Mouse (Mus musculus): ENCODE results near the gene Naif1. TPM values are rescaled to one million over a fixed set of nuclear protein-coding genes. Genes with fewer than 3 reads are reported as not detected.

Gene Naif1
- total RNA-seq (2023) = 1 to 10 TPM; 6.8 to 9.2 TPM

GRCm38 (mm10) chr2:32449761-32450754, at the start of gene Naif1:
Gene Naif1 (plus strand): TSS chr2:32450457.

GRCm38 (mm10) chr2:32450881-32451844, 906 bp downstream of the Naif1 start, which contains the start of gene Slc25a25:
Gene Slc25a25 (minus strand): TSS chr2:32451445.

Other genes with a start within 250 kb of the Naif1 start
- 10 to 100 TPM; 12.7 to 14.4 TPM for gene Pomt1, start 213.9 kb upstream of the Naif1 start, total RNA-seq (2023)
- 10 to 100 TPM; 44.1 to 49.4 TPM for gene Uck1, start 190.3 kb upstream of the Naif1 start, total RNA-seq (2023)
- gene Golga2, start 163.1 kb upstream of the Naif1 start, total RNA-seq (2023) = 10 to 100 TPM; 47.1 to 53.2 TPM
- 10 to 100 TPM; 72.0 to 75.6 TPM for gene Swi5, start 162.4 kb upstream of the Naif1 start, total RNA-seq (2023)
- gene Ciz1, start 98.1 kb upstream of the Naif1 start, total RNA-seq (2023) = 100 to 1,000 TPM in 1 of 2 experiments, 10 to 100 TPM in 1; 97.5 to 110 TPM
- under 1 TPM; 0.55 to 0.79 TPM for gene Dnm1, start 97.1 kb upstream of the Naif1 start, total RNA-seq (2023)
- gene 1110008P14Rik, start 68.5 kb upstream of the Naif1 start, total RNA-seq (2023) = 10 to 100 TPM; 17.3 to 23.5 TPM
- 1 to 10 TPM; 1.8 to 3.3 TPM for gene Lcn2, start 62.2 kb upstream of the Naif1 start, total RNA-seq (2023)
- gene Ptges2, start 54.6 kb upstream of the Naif1 start, total RNA-seq (2023) = 1 to 10 TPM; 7.3 to 9.8 TPM
- gene Slc25a25, start 988 bp downstream of the Naif1 start, total RNA-seq (2023) = 10 to 100 TPM; 34.8 to 35.2 TPM
- gene Fam102a, start 84.9 kb downstream of the Naif1 start, total RNA-seq (2023) = 10 to 100 TPM; 18.9 to 19.9 TPM
- 10 to 100 TPM; 57.0 to 70.0 TPM for gene Dpm2, start 120.4 kb downstream of the Naif1 start, total RNA-seq (2023)
- gene Pip5kl1, start 124.3 kb downstream of the Naif1 start, total RNA-seq (2023) = under 1 TPM in 1 of 2 experiments, not detected in 1; 0.45 TPM
- gene 9430097D07Rik, start 125.2 kb downstream of the Naif1 start, total RNA-seq (2023) = not detected
- gene St6galnac4, start 136.6 kb downstream of the Naif1 start, total RNA-seq (2023) = 10 to 100 TPM; 44.7 to 45.7 TPM
- 10 to 100 TPM; 40.6 to 40.8 TPM for gene St6galnac6, start 149.3 kb downstream of the Naif1 start, total RNA-seq (2023)
- under 1 TPM; 0.43 to 0.45 TPM for gene Ak1, start 171.3 kb downstream of the Naif1 start, total RNA-seq (2023)
- 10 to 100 TPM; 25.0 to 28.9 TPM for gene Eng, start 196.1 kb downstream of the Naif1 start, total RNA-seq (2023)